In the genomic region with DNA sequence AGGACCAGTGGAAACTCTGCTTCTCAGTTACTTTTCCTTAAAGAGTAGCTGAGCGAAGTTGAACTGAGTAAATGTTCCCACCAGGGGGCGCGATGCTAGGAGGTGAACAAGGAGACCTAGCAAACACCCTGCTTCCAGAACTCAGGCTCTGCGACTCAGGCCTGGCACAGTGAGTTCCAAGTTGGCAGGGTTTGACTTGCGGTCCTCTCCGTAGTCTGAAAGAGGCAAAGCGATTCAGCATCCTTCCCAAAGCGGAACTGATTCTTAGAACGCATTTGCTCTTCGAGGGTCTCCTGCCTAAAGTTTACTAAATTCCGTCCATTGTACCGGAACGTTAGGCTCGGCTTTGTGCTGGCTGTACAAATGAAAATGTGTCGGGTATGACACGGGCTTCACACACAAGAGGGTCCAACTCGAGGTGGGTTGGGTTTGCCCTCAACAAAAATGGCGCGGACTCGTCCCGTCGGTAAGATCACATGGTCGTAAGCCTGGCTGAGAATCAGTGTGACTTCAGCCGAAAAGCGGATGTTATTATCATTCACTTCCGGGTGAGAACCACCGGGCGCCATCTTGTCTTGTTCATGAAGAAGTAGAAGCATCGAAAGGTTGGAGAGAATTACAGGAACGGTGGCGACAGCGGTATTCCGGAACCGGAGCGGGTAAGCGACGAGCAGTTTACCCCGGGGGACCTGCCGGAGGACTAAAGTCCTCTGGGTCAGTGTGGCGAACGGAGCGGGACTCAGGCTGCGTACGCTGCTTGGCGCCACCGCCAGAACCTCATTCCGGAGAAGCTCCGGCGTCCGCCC, we compare ENCODE assay signal across 8 mouse cellular contexts. TPM values are rescaled to one million over a fixed set of nuclear protein-coding genes. Genes with fewer than 3 reads are reported as not detected.
DNase-seq lines count a peak whose midpoint lies in the region; ATAC-seq and TF ChIP-seq lines count a peak whose summit lies in the region.

A gene (plus strand): TSS at position 103 of the 806 bp plus-strand sequence.

- H3K4me1 ChIP-seq in bone marrow, adult 2 months (ENCODE audit: control insufficient read depth, insufficient read depth, low read length) = no peaks in the 10 kb centered on the region
- H3K4me1 ChIP-seq in embryonic facial prominence, embryonic 15.5 days = peaks cover 8% of the 10 kb centered on the region
- peaks cover 15% of the 10 kb centered on the region for H3K4me1 ChIP-seq in limb, embryonic 14.5 days (ENCODE audit: control insufficient read depth, insufficient read depth, low read length)
- 0 out of 2 replicates have a peak, but pooled peaks cover 5% of the 10 kb centered on the region for H3K4me1 ChIP-seq in midbrain, postnatal 0 days (ENCODE audit: insufficient read depth, low read length)

- H3K27me3 ChIP-seq in embryonic facial prominence, embryonic 15.5 days = no peaks in the 10 kb centered on the region
- H3K27me3 ChIP-seq in limb, embryonic 14.5 days (ENCODE audit: control insufficient read depth, insufficient read depth, low read length) = no peaks in the 10 kb centered on the region
- H3K27me3 ChIP-seq in midbrain, postnatal 0 days (ENCODE audit: insufficient read depth, low read length) = no peaks in the 10 kb centered on the region

- H3K36me3 ChIP-seq in embryonic facial prominence, embryonic 15.5 days = no peaks in the 10 kb centered on the region
- no peaks in the 10 kb centered on the region for H3K36me3 ChIP-seq in limb, embryonic 14.5 days (ENCODE audit: control insufficient read depth, insufficient read depth, low read length)
- no peaks in the 10 kb centered on the region for H3K36me3 ChIP-seq in midbrain, postnatal 0 days (ENCODE audit: insufficient read depth, low read length)

- 0% methylated on average over 50 of the region's 50 CpGs for WGBS in bone marrow, adult 2 months
- under 1% methylated on average over 50 of the region's 50 CpGs for WGBS in embryonic facial prominence, embryonic 15.5 days
- under 1% methylated on average over 50 of the region's 50 CpGs for WGBS in limb, embryonic 14.5 days
- WGBS in midbrain, postnatal 0 days = under 1% methylated on average over 50 of the region's 50 CpGs

- H3K4me2 ChIP-seq in embryonic facial prominence, embryonic 15.5 days (replicated peaks) = peak within 1 kb of the TSS; percentile 50
- H3K4me2 ChIP-seq in limb, embryonic 14.5 days (replicated peaks; ENCODE audit: low read depth, low read length, severe bottlenecking) = peak within 1 kb of the TSS; percentile 49
- H3K4me2 ChIP-seq in midbrain, postnatal 0 days (ENCODE audit: low read depth, low read length, poor library complexity, severe bottlenecking) = peak within 1 kb of the TSS; percentile 49

- ATAC-seq in embryonic facial prominence, embryonic 15.5 days (ENCODE audit: insufficient number of reproducible peaks, low FRiP score, low TSS enrichment, low read depth) = peak; percentile 98
- peak; percentile 96 for ATAC-seq in limb, embryonic 14.5 days (ENCODE audit: low FRiP score, low read depth)
- ATAC-seq in midbrain, postnatal 0 days (ENCODE audit: low FRiP score) = peak; percentile 98

- H3K9ac ChIP-seq in embryonic facial prominence, embryonic 15.5 days = peak within 1 kb of the TSS; percentile 97
- H3K9ac ChIP-seq in limb, embryonic 14.5 days (ENCODE audit: low read depth, low read length, severe bottlenecking) = peak within 1 kb of the TSS; percentile 97
- H3K9ac ChIP-seq in midbrain, postnatal 0 days (replicated peaks; ENCODE audit: low read length, poor library complexity, severe bottlenecking) = peak within 1 kb of the TSS; percentile 91

- DNase-seq in 416B (ENCODE audit: low read depth) = peak; percentile 99
- DNase-seq in heart, adult 8-10 months (ENCODE audit: low spot score) = peak; percentile 97
- DNase-seq in kidney, adult 9 months = peak; percentile 98
- peak; percentile 99 for DNase-seq in limb, embryonic 14.5 days (ENCODE audit: low spot score)
- peak; percentile 100 for DNase-seq in midbrain, postnatal 0 days (ENCODE audit: low spot score)
- peak; percentile 80 to 88 for DNase-seq in spleen, postnatal 14 days (ENCODE audit: low spot score in 2 of 2)

- peak within 1 kb of the TSS; percentile 94 for H3K27ac ChIP-seq in bone marrow, adult 2 months (ENCODE audit: control insufficient read depth, insufficient read depth, low read depth, low read length, poor library complexity)
- H3K27ac ChIP-seq in embryonic facial prominence, embryonic 15.5 days (replicated peaks) = peak within 1 kb of the TSS; percentile 99
- peak within 1 kb of the TSS; percentile 99 for H3K27ac ChIP-seq in limb, embryonic 14.5 days (replicated peaks; ENCODE audit: low read depth, low read length)
- peak within 1 kb of the TSS; percentile 100 for H3K27ac ChIP-seq in midbrain, postnatal 0 days (ENCODE audit: low read depth, low read length)

- TF ChIP-seq CTCF in bone marrow, adult 2 months (IDR thresholded peaks at IDR 0.05; ENCODE audit: control insufficient read depth, insufficient read depth, low read length) = peak; percentile 79
- TF ChIP-seq CTCF in midbrain, postnatal 0 days (IDR thresholded peaks at IDR 0.05) = peak; percentile 91

- H3K4me3 ChIP-seq in bone marrow, adult 2 months (replicated peaks; ENCODE audit: control insufficient read depth, low read depth, low read length) = peak within 1 kb of the TSS; percentile 83
- peak within 1 kb of the TSS; percentile 92 for H3K4me3 ChIP-seq in embryonic facial prominence, embryonic 15.5 days (replicated peaks)
- peak within 1 kb of the TSS; percentile 87 for H3K4me3 ChIP-seq in limb, embryonic 14.5 days (replicated peaks; ENCODE audit: low read length)
- H3K4me3 ChIP-seq in midbrain, postnatal 0 days (ENCODE audit: low read depth, low read length) = peak within 1 kb of the TSS; percentile 94

- no peaks in the 10 kb centered on the region for H3K9me3 ChIP-seq in embryonic facial prominence, embryonic 15.5 days (replicated peaks)
- no peaks in the 10 kb centered on the region for H3K9me3 ChIP-seq in limb, embryonic 14.5 days (ENCODE audit: control insufficient read depth, low read length)
- H3K9me3 ChIP-seq in midbrain, postnatal 0 days (ENCODE audit: low read length) = no peaks in the 10 kb centered on the region

- peak; percentile 36; the same call in 1 of the 2 replicates for TF ChIP-seq POLR2A in bone marrow, adult 2 months (IDR thresholded peaks at IDR 0.05; ENCODE audit: borderline replicate concordance, control insufficient read depth, low read depth, low read length)
- peak; percentile 80; the same call in 1 of the 2 replicates for TF ChIP-seq POLR2A in limb, embryonic 14.5 days (IDR thresholded peaks at IDR 0.05; ENCODE audit: borderline replicate concordance, extremely low read depth, insufficient read depth, insufficient read length)

RNA-seq across cellular contexts. Expression of the gene that starts here (rescaled TPM):
- 83.9 and 167 TPM in 2 replicates for polyA plus RNA-seq in bone marrow, adult 2 months (2011; ENCODE audit: insufficient read depth, insufficient read length, low replicate concordance, missing spikeins)
- polyA plus RNA-seq in embryonic facial prominence, embryonic 15.5 days (2015; fragmentation: Nextera tagmentation; extraction: Ambion mirVana) = 134 and 141 TPM in 2 replicates
- total RNA-seq in heart, adult 8-10 months (2022) = 10 to 100 TPM; 19.9 to 35.3 (median 27.3) TPM
- 228 and 239 TPM in 2 replicates for polyA plus RNA-seq in limb, embryonic 14.5 days (2012; rRNA removed)
- 133 and 159 TPM in 2 replicates for polyA plus RNA-seq in limb, embryonic 14.5 days (2014; fragmentation: Nextera tagmentation; extraction: Ambion mirVana)
- 61.2 and 137 TPM in 2 replicates for total RNA-seq in midbrain, postnatal 0 days (2014; rRNA removed)
- 161 and 173 TPM in 2 replicates for polyA plus RNA-seq in midbrain, postnatal 0 days (2015; fragmentation: Nextera tagmentation; extraction: Ambion mirVana)

Comparison
In these comparisons a context has a peak if more than half of its experiments do, and no peak if none do; other contexts are left out.
1. Peak in every context shown above with its lines: DNase-seq, ATAC-seq, H3K4me3 ChIP-seq and H3K27ac ChIP-seq.